Mouse (Mus musculus) thymus, adult 2 months (tissue): ENCODE data around the gene Icos. TPM values are rescaled to one million over a fixed set of nuclear protein-coding genes. Genes with fewer than 3 reads are reported as not detected.

Experiments used
- DNase-seq: peaks from one replicate; pipeline ENCODE4 v3.0.0; 2021
- H3K27ac ChIP-seq: fragments of 200-500 bp; 2 replicates; pipeline ENCODE4 v1.5.1; 2012; ENCODE audit warnings: low read length, control low read depth; ENCODE audit not compliant: control insufficient read depth, insufficient read depth
- H3K27me3 ChIP-seq: fragments of 200-500 bp; 2 replicates; pipeline ENCODE4 v1.6.1; 2012; ENCODE audit warnings: mild to moderate bottlenecking, low read length, moderate library complexity, mixed read lengths; ENCODE audit not compliant: control insufficient read depth, insufficient read depth
- H3K36me3 ChIP-seq: fragments of 200-500 bp; 2 replicates; pipeline ENCODE4 v1.6.1; 2012; ENCODE audit warnings: mild to moderate bottlenecking, low read length, moderate library complexity; ENCODE audit not compliant: control insufficient read depth, insufficient read depth
- H3K4me1 ChIP-seq: fragments of 200-500 bp; replicated peaks from 2 replicates; pipeline ENCODE4 v1.6.1; 2012; ENCODE audit warnings: low read length; ENCODE audit not compliant: control insufficient read depth, insufficient read depth
- H3K4me3 ChIP-seq: fragments of 200-500 bp; 2 replicates; pipeline ENCODE4 v1.5.1; 2012; ENCODE audit warnings: mild to moderate bottlenecking, low read length, control low read depth, moderate library complexity; ENCODE audit not compliant: control insufficient read depth, insufficient read depth
- CTCF ChIP-seq: fragments of 200-500 bp; IDR thresholded peaks from 2 replicates; pipeline ENCODE4 v1.5.1; 2012; ENCODE audit warnings: mild to moderate bottlenecking, control low read depth, low read length, moderate library complexity, borderline replicate concordance; ENCODE audit not compliant: control insufficient read depth, poor library complexity, insufficient read depth; ENCODE audit errors: extremely low read depth
- POLR2A ChIP-seq: fragments of 200-500 bp; IDR thresholded peaks from 2 replicates; pipeline ENCODE4 v1.6.1; 2012; ENCODE audit warnings: mild to moderate bottlenecking, low read length, control low read depth, moderate library complexity; ENCODE audit not compliant: control insufficient read depth, poor library complexity, insufficient read depth; ENCODE audit errors: extremely low read depth
- WGBS: fragments of 180-500 bp; shearing (Covaris S2); methylation state at CpG from one replicate; pipeline ENCODE4 v1.1.7; 2018; 5-methylcytosine and 5-hydroxymethylcytosine counted together
- polyA plus RNA-seq: library from polyadenylated mRNA; depleted of rRNA; stranded (reverse); fragments of >200 nt; gene quantifications from 2 replicates; pipeline ENCODE4 v1.2.3, GENCODE M21; 2012

Icos gene
- polyA plus RNA-seq, 1 experiment = 8.9 TPM

DNA sequence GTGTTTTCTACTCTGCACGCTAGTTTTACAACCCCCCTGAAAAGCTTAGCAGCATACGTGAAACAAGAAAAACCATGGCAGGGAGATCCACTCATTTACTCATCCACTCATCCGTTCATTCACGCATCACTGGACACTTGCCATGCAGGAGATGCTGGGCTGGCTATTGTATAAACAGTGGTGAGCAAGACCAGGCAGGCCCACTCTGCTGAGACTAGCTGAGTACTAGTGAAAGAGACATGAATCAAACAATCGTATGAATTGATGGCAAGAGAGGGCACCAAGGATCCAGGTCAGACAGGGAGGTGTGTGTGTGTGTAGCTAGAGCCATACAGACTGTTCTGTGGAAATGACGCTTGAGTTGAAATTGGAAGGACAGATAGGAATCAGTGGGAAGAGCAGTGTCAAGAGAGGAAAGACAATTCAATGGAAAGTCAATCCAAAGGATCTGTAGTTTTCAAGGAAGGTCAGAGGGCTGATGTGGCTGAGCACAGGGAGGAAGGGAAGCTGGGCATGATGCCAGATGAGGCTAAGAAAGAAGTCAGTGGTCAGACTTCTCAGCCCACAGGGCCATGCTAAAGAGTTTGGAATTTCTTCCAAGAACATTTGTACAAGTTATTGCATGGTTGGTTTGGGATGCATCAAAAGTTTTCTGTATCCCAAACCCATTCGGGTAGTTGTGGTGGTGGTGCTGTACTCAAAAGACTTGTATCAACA, 1.6 kb downstream of the Icos start:
- no peaks in the 10 kb centered on the region for H3K27me3 ChIP-seq
- no peak for DNase-seq
- peaks cover 6% of the 10 kb centered on the region for H3K4me1 ChIP-seq
- H3K27ac ChIP-seq = no peak overlapping the region
- H3K36me3 ChIP-seq = no peaks in the 10 kb centered on the region
- TF ChIP-seq POLR2A = no peak
- TF ChIP-seq CTCF = no peak
- 90% methylated on average over 7 of the region's 7 CpGs for WGBS
- no peak overlapping the region for H3K4me3 ChIP-seq

- Histone ChIP-seq H3K4me1 (peaks cover 6% of the 10 kb centered on the region), H3K4me3 (no peak overlapping the region), H3K27ac (no peak overlapping the region), H3K36me3 (no peaks in the 10 kb centered on the region), H3K27me3 (no peaks in the 10 kb centered on the region)
- no peak for DNase-seq
- 95% methylated on average over 2 of the region's 2 CpGs for WGBS
- TF ChIP-seq CTCF (no peak), POLR2A (no peak)
Measured at GRCm38 (mm10) chr1:60979843-60980235, 2.1 kb downstream of the Icos start.

- no peak for TF ChIP-seq POLR2A
- no peak for TF ChIP-seq CTCF
- Histone ChIP-seq H3K4me3 (no peak overlapping the region), H3K36me3 (no peaks in the 10 kb centered on the region), H3K4me1 (peaks cover 5% of the 10 kb centered on the region), H3K27me3 (no peaks in the 10 kb centered on the region), H3K27ac (no peak overlapping the region)
- no peak for DNase-seq
- WGBS = 52% methylated on average over 2 of the region's 2 CpGs
Measured at GRCm38 (mm10) chr1:60985075-60985474, 7.3 kb downstream of the Icos start.

- WGBS = 43% methylated on average over 5 of the region's 5 CpGs
- no peak overlapping the region for H3K27ac ChIP-seq
- no peak for DNase-seq
- TF ChIP-seq POLR2A (no peak), CTCF (no peak)
- H3K4me1 ChIP-seq = peaks cover 8% of the 10 kb centered on the region
- H3K27me3 ChIP-seq = no peaks in the 10 kb centered on the region
- no peaks in the 10 kb centered on the region for H3K36me3 ChIP-seq
- no peak overlapping the region for H3K4me3 ChIP-seq
Measured at GRCm38 (mm10) chr1:60986141-60986540, 8.4 kb downstream of the Icos start.

- H3K27ac ChIP-seq = no peak overlapping the region
- no peak for DNase-seq
- WGBS = 89% methylated on average over 5 of the region's 5 CpGs
- H3K4me1 ChIP-seq = peaks cover 11% of the 10 kb centered on the region
- no peak for TF ChIP-seq CTCF
- no peak for TF ChIP-seq POLR2A
- no peaks in the 10 kb centered on the region for H3K27me3 ChIP-seq
- no peaks in the 10 kb centered on the region for H3K36me3 ChIP-seq
- H3K4me3 ChIP-seq = no peak overlapping the region
Measured at GRCm38 (mm10) chr1:60989086-60989485, 11.4 kb downstream of the Icos start.

DNA sequence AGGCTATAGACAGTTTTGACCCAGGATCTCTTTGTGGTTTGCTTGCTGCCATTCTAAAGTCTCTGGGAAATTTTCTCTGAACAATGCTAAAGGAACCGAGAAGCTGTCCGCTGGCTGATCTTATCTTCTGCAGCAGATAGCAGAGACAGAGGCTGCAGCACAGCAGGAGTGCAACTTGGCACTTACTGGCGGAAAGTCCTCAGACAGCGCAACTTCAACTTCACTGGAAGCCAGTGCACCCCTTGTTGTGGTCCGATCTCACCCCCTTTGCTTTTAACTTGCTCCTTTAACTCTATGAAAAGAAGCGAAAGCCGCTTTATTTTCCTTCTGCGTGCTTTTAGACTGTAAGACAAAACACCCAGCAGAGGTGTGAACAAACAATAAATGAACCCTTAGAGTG, 12.6 kb downstream of the Icos start:
- TF ChIP-seq POLR2A = no peak
- no peak for TF ChIP-seq CTCF
- no peak overlapping the region for H3K4me3 ChIP-seq
- no peaks in the 10 kb centered on the region for H3K36me3 ChIP-seq
- peaks cover 11% of the 10 kb centered on the region for H3K4me1 ChIP-seq
- H3K27ac ChIP-seq = no peak overlapping the region
- DNase-seq = peak; percentile 33
- H3K27me3 ChIP-seq = no peaks in the 10 kb centered on the region
- 7% methylated on average over 8 of the region's 8 CpGs for WGBS

DNA sequence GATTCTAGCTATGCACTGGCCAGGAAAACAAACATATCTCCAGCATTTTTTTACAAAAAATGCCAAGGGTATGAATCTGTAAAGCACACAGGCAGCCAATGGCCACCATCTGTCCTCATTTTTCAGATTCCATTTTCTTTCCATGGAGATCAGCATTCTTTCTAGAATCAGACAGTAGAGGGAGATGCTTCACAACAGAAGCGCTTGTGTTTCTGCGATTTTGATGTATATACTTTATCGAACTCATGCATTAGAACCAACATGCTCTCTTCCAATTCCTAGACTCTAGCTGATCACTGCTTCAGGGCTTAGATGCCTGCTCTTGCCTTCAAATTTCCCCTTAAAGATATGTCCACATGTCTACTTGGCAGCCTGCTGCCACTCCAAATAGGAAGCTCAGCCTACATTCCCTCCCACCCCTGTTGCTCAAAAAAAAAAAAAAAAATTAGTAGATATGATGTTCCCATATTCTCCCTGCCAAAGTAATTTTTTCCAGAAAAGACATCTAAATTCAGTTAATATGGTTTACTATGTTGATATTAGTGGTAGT, 20.4 kb downstream of the Icos start:
- Histone ChIP-seq H3K27ac (no peak overlapping the region), H3K4me1 (no peaks in the 10 kb centered on the region), H3K4me3 (no peak overlapping the region), H3K36me3 (no peaks in the 10 kb centered on the region), H3K27me3 (no peaks in the 10 kb centered on the region)
- TF ChIP-seq POLR2A (no peak), CTCF (no peak)
- 98% methylated on average over 3 of the region's 3 CpGs for WGBS
- no peak for DNase-seq

- Histone ChIP-seq H3K4me1 (no peaks in the 10 kb centered on the region), H3K4me3 (no peak overlapping the region), H3K27ac (no peak overlapping the region), H3K36me3 (no peaks in the 10 kb centered on the region), H3K27me3 (no peaks in the 10 kb centered on the region)
- TF ChIP-seq CTCF (no peak), POLR2A (no peak)
- 93% methylated on average over 2 of the region's 2 CpGs for WGBS
- no peak for DNase-seq
Measured at GRCm38 (mm10) chr1:60998689-60999088, 21.0 kb downstream of the Icos start.
